ENCODE assay signal across 24 mouse cellular contexts in the genomic region with DNA sequence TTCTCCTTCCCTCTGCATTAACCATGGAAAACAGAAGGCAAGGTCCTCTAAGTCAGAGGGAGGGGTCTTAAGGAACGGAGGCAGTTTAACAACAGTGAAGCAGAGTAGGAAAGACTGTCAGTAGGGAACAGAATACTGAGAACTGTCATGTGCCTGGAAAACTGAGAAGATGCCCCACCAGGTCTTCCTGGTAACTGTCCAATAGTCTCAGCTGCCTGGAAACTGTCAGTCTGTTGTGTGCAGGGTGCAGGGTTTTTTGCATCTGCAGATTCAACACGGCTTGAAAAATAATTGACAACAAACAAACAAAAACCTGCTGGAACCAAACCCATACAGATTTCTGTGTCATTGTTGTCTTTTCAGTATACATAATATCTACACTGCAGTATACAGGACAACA.
DNase-seq lines count a peak whose midpoint lies in the region; ATAC-seq and TF ChIP-seq lines count a peak whose summit lies in the region.
"Had no signal": no experiment of that assay in that cellular context is flagged by ENCODE, and none has a peak within 500 bp of the region (broad histone marks: within the 10 kb centered on the region; RNA-seq: fewer than 3 reads in every experiment).

No protein-coding gene starts in this region.

- peak; percentile 48 for ATAC-seq in forebrain, embryonic 15.5 days (replicated peaks)
- ATAC-seq in hindbrain, postnatal 0 days, result peak; percentile 51; the same call in 1 of the 2 replicates
- no peak; the same call in 1 of the 2 replicates for ATAC-seq in hindbrain, embryonic 16.5 days
- ATAC-seq: inflammation-experienced regulatory T-cells, adult 6 months; intestine, embryonic 16.5 days; Patski had no signal

- no peak overlapping the region for H3K4me3 ChIP-seq in forebrain, embryonic 15.5 days
- no peak overlapping the region for H3K4me3 ChIP-seq in forebrain, embryonic 10.5 days
- no peak overlapping the region for H3K4me3 ChIP-seq in hindbrain, postnatal 0 days (ENCODE audit: low read length)
- H3K4me3 ChIP-seq in hindbrain, embryonic 16.5 days (ENCODE audit: low read length), result no peak overlapping the region
- H3K4me3 ChIP-seq: gastrocnemius, adult 2 months; hindbrain, embryonic 12.5 days; hindbrain, embryonic 15.5 days had no signal

- H3K4me1 ChIP-seq in forebrain, embryonic 15.5 days, result peaks cover 4% of the 10 kb centered on the region; the same call in 1 of the 2 replicates
- H3K4me1 ChIP-seq in forebrain, embryonic 10.5 days, result no peaks in the 10 kb centered on the region
- no peaks in the 10 kb centered on the region for H3K4me1 ChIP-seq in hindbrain, postnatal 0 days (ENCODE audit: insufficient read depth, low read length)
- no peaks in the 10 kb centered on the region for H3K4me1 ChIP-seq in hindbrain, embryonic 16.5 days (ENCODE audit: control insufficient read depth, insufficient read depth, low read depth, low read length)
- H3K4me1 ChIP-seq: hindbrain, embryonic 12.5 days; hindbrain, embryonic 15.5 days had no signal

- H3K9me3 ChIP-seq in forebrain, embryonic 15.5 days, result no peaks in the 10 kb centered on the region
- no peaks in the 10 kb centered on the region for H3K9me3 ChIP-seq in forebrain, embryonic 10.5 days
- H3K9me3 ChIP-seq in hindbrain, postnatal 0 days (ENCODE audit: low read length), result no peaks in the 10 kb centered on the region
- no peaks in the 10 kb centered on the region for H3K9me3 ChIP-seq in hindbrain, embryonic 16.5 days (ENCODE audit: control insufficient read depth, low read length)
- H3K9me3 ChIP-seq: G1E; hindbrain, embryonic 12.5 days; hindbrain, embryonic 15.5 days had no signal

- DNase-seq in cerebellum, postnatal 14 days, result peak; percentile 30 to 33
- DNase-seq in cerebellum, adult 9-11 months, result no peak
- DNase-seq in forebrain, embryonic 10.5 days (ENCODE audit: extremely low spot score, low spot score), result no peak
- DNase-seq in hindbrain, postnatal 0 days (ENCODE audit: low spot score), result peak; percentile 36
- DNase-seq in brain, adult 2 months (ENCODE audit: low read depth, low spot score), result peak; percentile 14
- DNase-seq: adrenal gland, postnatal 10 days; B cell, adult 2 months; cerebellum, adult 11-12 months; cerebellum, adult 8-10 months; gastrocnemius, adult 2 months; gastrocnemius, postnatal 14 days; heart, adult 11 months; kidney, adult 18-20 months; kidney, adult 9 months had no signal

- H3K4me2 ChIP-seq in forebrain, embryonic 15.5 days (replicated peaks), result no peak overlapping the region
- no peak overlapping the region for H3K4me2 ChIP-seq in hindbrain, postnatal 0 days (ENCODE audit: low read depth, low read length)
- H3K4me2 ChIP-seq in hindbrain, embryonic 16.5 days (ENCODE audit: low read length), result no peak overlapping the region
- H3K4me2 ChIP-seq: heart, embryonic 11.5 days; hindbrain, embryonic 12.5 days; hindbrain, embryonic 15.5 days had no signal

- H3K27ac ChIP-seq in forebrain, embryonic 15.5 days (replicated peaks), result no peak overlapping the region
- H3K27ac ChIP-seq in forebrain, embryonic 10.5 days, result no peak overlapping the region
- H3K27ac ChIP-seq in hindbrain, postnatal 0 days, result no peak overlapping the region
- H3K27ac ChIP-seq in hindbrain, embryonic 16.5 days (ENCODE audit: low read depth, low read length), result no peak overlapping the region
- H3K27ac ChIP-seq: gastrocnemius, adult 2 months; hindbrain, embryonic 12.5 days; hindbrain, embryonic 15.5 days had no signal

- no peak for TF ChIP-seq CTCF in hindbrain, postnatal 0 days (IDR thresholded peaks at IDR 0.05; ENCODE audit: low read depth)

- no peaks in the 10 kb centered on the region for H3K27me3 ChIP-seq in forebrain, embryonic 15.5 days
- no peaks in the 10 kb centered on the region for H3K27me3 ChIP-seq in forebrain, embryonic 10.5 days (ENCODE audit: poor library complexity, severe bottlenecking)
- H3K27me3 ChIP-seq in hindbrain, postnatal 0 days (ENCODE audit: insufficient read depth, low read length), result no peaks in the 10 kb centered on the region
- H3K27me3 ChIP-seq in hindbrain, embryonic 16.5 days (replicated peaks; ENCODE audit: control insufficient read depth, insufficient read depth, low read length), result no peaks in the 10 kb centered on the region
- H3K27me3 ChIP-seq: CH12.LX; hindbrain, embryonic 12.5 days; hindbrain, embryonic 15.5 days; Patski had no signal

- H3K9ac ChIP-seq in forebrain, embryonic 15.5 days (replicated peaks), result no peak overlapping the region
- H3K9ac ChIP-seq in hindbrain, postnatal 0 days (replicated peaks; ENCODE audit: low read length), result no peak overlapping the region
- H3K9ac ChIP-seq in hindbrain, embryonic 16.5 days (ENCODE audit: low read depth, low read length), result no peak overlapping the region
- H3K9ac ChIP-seq: hindbrain, embryonic 12.5 days; hindbrain, embryonic 15.5 days had no signal

- H3K36me3 ChIP-seq in forebrain, embryonic 15.5 days, result no peaks in the 10 kb centered on the region
- H3K36me3 ChIP-seq in forebrain, embryonic 10.5 days (replicated peaks), result no peaks in the 10 kb centered on the region
- H3K36me3 ChIP-seq in hindbrain, postnatal 0 days (ENCODE audit: insufficient read depth, low read length), result no peaks in the 10 kb centered on the region
- no peaks in the 10 kb centered on the region for H3K36me3 ChIP-seq in hindbrain, embryonic 16.5 days (ENCODE audit: control insufficient read depth, insufficient read depth, low read length)
- H3K36me3 ChIP-seq: G1E; hindbrain, embryonic 12.5 days; hindbrain, embryonic 15.5 days had no signal

- WGBS in forebrain, embryonic 15.5 days, result 53% methylated on average over 2 of the region's 2 CpGs
- 93% methylated on average over 2 of the region's 2 CpGs for WGBS in forebrain, embryonic 10.5 days
- WGBS in hindbrain, postnatal 0 days, result 39% methylated on average over 2 of the region's 2 CpGs
- WGBS in hindbrain, embryonic 16.5 days, result 72% methylated on average over 2 of the region's 2 CpGs

Comparison
In these comparisons a context has a peak if more than half of its experiments do, and no peak if none do; other contexts are left out.
1. DNase-seq: peak in cerebellum, postnatal 14 days (2 of 2), hindbrain, postnatal 0 days (single experiment) and brain, adult 2 months (single experiment); none in cerebellum, adult 9-11 months (single experiment) and forebrain, embryonic 10.5 days (single experiment).